Mouse (Mus musculus) kidney, embryonic 15.5 days (tissue): ENCODE data around the gene Tkfc. TPM values are rescaled to one million over a fixed set of nuclear protein-coding genes. Genes with fewer than 3 reads are reported as not detected.
A peak's percentile ranks its signal among the peaks of the same experiment; 100 is the strongest.

ENCODE experiments used
- ATAC-seq: fragments of 200-750 bp; cut with Nextera tagmentation; replicated peaks from 2 replicates; pipeline ENCODE4 v1.8.0; 2017; ENCODE audit warnings: moderate TSS enrichment; ENCODE audit not compliant: low FRiP score
- H3K27ac ChIP-seq: fragments of 300-500 bp; sonication (generic); 2 replicates; pipeline ENCODE4 v1.5.1; 2015; ENCODE audit warnings: mild to moderate bottlenecking, inconsistent platforms
- H3K27me3 ChIP-seq: fragments of 300-500 bp; sonication (generic); 2 replicates; pipeline ENCODE4 v1.6.1; 2015; ENCODE audit warnings: inconsistent platforms
- H3K36me3 ChIP-seq: fragments of 300-500 bp; sonication (generic); 2 replicates; pipeline ENCODE4 v1.6.1; 2015; ENCODE audit warnings: inconsistent platforms
- H3K4me1 ChIP-seq: fragments of 300-500 bp; sonication (generic); 2 replicates; pipeline ENCODE4 v1.6.1; 2015; ENCODE audit warnings: inconsistent platforms
- H3K4me2 ChIP-seq: fragments of 300-500 bp; sonication (generic); 2 replicates; pipeline ENCODE4 v1.6.1; 2015; ENCODE audit warnings: moderate library complexity, mild to moderate bottlenecking, inconsistent platforms
- H3K4me3 ChIP-seq: fragments of 300-500 bp; sonication (generic); replicated peaks from 2 replicates; pipeline ENCODE4 v1.5.1; 2015; ENCODE audit warnings: mild to moderate bottlenecking, inconsistent platforms
- H3K9ac ChIP-seq: fragments of 300-500 bp; sonication (generic); 2 replicates; pipeline ENCODE4 v1.6.1; 2015; ENCODE audit warnings: mild to moderate bottlenecking, inconsistent platforms
- H3K9me3 ChIP-seq: fragments of 300-500 bp; sonication (generic); replicated peaks from 2 replicates; pipeline ENCODE4 v1.6.1; 2016; ENCODE audit warnings: inconsistent platforms
- WGBS: fragments of 180-500 bp; shearing (Covaris S2); methylation state at CpG from one replicate; pipeline ENCODE4 v1.1.7; 2015; ENCODE audit warnings: mixed read lengths; 5-methylcytosine and 5-hydroxymethylcytosine counted together
- polyA plus RNA-seq: library from polyadenylated mRNA; unstranded; fragments of >200 nt; fragmentation: Nextera tagmentation; extraction: Ambion mirVana; gene quantifications from 2 replicates; pipeline ENCODE4 v1.2.1, GENCODE M21; 2015

Tkfc gene
- polyA plus RNA-seq, 1 experiment from 2014 or later: 38.7 TPM

DNA sequence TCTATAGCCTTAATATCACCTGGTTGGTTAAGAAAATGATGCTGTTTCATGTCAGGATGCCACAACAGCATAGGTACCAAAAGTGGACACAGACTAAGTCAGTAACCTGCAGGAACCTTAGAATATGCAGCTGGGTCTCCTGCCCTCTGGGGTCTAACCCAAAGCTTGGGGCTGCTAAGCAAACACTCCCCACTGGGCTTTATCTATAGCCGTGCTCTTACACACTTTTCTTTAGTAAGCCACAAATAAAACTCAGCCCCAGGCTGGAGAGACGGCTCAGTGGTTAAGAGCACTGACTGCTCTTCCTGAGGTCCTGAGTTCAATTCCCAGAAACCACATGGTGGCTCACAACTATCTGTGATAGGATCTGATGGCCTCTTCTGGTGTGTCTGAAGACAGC lies 48.5 kb downstream of the Tkfc start:
- no peaks in the 10 kb centered on the region for H3K9me3 ChIP-seq
- 57% methylated on average over 2 of the region's 2 CpGs for WGBS
- no peak overlapping the region for H3K4me2 ChIP-seq
- H3K9ac ChIP-seq: no peak overlapping the region
- no peak overlapping the region for H3K4me3 ChIP-seq
- peaks cover 7% of the 10 kb centered on the region for H3K36me3 ChIP-seq
- no peak overlapping the region for H3K27ac ChIP-seq
- H3K4me1 ChIP-seq: peaks cover 17% of the 10 kb centered on the region
- no peak for ATAC-seq
- H3K27me3 ChIP-seq: no peaks in the 10 kb centered on the region

DNA sequence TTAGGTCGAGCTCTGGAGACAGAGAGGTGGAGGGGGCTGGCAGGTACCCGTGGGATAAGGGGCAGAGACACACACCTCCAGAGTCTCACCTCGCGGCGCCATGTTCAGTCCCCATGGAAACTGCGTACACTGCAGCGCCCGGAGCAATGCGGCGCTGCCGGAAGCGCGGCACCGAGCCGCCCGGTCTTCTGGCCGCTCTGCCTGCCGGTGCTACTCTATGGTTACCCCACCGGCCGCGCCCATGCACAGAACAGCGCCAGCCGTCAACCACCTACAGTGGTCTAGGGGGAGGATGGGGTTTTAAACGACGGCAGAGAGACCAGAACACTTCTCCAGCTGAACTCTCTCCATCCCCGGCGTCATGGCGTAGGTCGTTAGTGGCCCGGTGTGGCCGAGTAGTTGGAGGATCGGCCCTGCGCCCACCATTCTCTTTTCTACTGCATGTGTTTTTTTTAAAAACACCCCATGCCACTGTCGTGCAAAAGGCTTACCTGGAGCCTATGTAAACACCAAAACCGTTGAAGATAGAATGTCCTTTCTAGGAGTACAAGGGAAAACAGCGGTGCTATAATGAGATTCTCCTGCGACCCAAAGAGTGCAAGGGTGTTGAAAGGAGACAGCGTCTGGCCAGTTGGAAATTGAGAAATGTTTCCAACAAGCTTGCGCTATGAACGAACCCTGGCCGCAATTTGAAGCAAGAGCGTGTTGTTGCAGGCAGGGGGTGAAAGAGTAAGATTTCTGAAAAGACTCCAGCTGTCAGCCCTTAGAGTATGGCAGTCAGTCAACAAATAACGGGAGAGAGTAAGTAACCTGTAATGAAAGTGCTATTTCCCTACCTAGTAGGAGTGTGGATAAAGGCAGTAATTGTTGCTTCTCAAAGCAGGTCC lies 49.6 kb downstream of the Tkfc start, which contains the start of gene Tmem216:
TSS of gene Tmem216 (minus strand) at position 615 of the 887 bp plus-strand sequence.
- peak within 1 kb of the TSS; percentile 72 for H3K4me2 ChIP-seq
- peak within 1 kb of the TSS; percentile 61 for H3K9ac ChIP-seq
- peak; percentile 97 for ATAC-seq
- no peaks in the 10 kb centered on the region for H3K9me3 ChIP-seq
- 1% methylated on average over 43 of the region's 43 CpGs for WGBS
- no peaks in the 10 kb centered on the region for H3K27me3 ChIP-seq
- peak within 1 kb of the TSS; percentile 72 for H3K4me3 ChIP-seq
- H3K4me1 ChIP-seq: peaks cover 15% of the 10 kb centered on the region
- peaks cover 18% of the 10 kb centered on the region for H3K36me3 ChIP-seq
- peak within 1 kb of the TSS; percentile 77 for H3K27ac ChIP-seq

DNA sequence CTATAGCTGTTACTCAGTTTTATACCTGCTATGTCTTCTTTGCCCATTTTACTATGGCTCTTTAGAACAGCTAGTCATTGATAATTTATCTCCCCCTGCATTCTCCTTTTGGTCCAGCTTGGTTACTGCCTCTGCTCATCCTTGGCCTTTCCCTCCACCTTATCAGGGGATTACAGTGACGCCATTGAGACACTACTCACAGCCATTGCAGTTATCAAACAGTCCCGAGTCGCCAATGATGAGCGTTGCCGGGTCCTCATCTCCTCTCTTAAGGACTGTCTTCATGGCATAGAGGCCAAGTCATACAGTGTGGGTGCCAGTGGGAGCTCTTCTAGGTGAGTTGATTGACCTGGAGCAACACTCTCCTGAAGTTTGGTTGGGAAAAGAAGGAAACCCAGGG lies 66.0 kb downstream of the Tkfc start:
- Histone ChIP-seq H3K27me3 (no peaks in the 10 kb centered on the region), H3K9ac (no peak overlapping the region), H3K27ac (no peak overlapping the region), H3K4me3 (no peak overlapping the region), H3K9me3 (no peaks in the 10 kb centered on the region), H3K4me2 (no peak overlapping the region), H3K4me1 (no peaks in the 10 kb centered on the region), H3K36me3 (peaks cover 93% of the 10 kb centered on the region)
- ATAC-seq: no peak
- 95% methylated on average over 5 of the region's 5 CpGs for WGBS

Other genes starting within 250 kb of the Tkfc start
- 1.5 and 2.3 TPM in 2 replicates for gene Syt7, start 216.6 kb downstream of the Tkfc start, polyA plus RNA-seq
- 0.69 and 0.73 TPM in 2 replicates for gene Lrrc10b, start 148.2 kb downstream of the Tkfc start, polyA plus RNA-seq
- not detected in 2 replicates for gene Ppp1r32, start 122.7 kb downstream of the Tkfc start, polyA plus RNA-seq
- 48.0 and 49.6 TPM in 2 replicates for gene Cpsf7, start 80.4 kb downstream of the Tkfc start, polyA plus RNA-seq
- gene Sdhaf2, start 79.5 kb downstream of the Tkfc start, polyA plus RNA-seq: 59.4 and 61.4 TPM in 2 replicates
- 47.1 and 51.6 TPM in 2 replicates for gene Tmem216, start 49.4 kb downstream of the Tkfc start, polyA plus RNA-seq
- 16.6 and 16.7 TPM in 2 replicates for gene Cyb561a3, start 28.5 kb downstream of the Tkfc start, polyA plus RNA-seq
- gene Tmem138, start 28.3 kb downstream of the Tkfc start, polyA plus RNA-seq: 43.2 and 46.9 TPM in 2 replicates
- gene Ddb1, start 327 bp downstream of the Tkfc start, polyA plus RNA-seq: 338 and 368 TPM in 2 replicates
- 3.0 and 3.2 TPM in 2 replicates for gene Vwce, start 28.6 kb upstream of the Tkfc start, polyA plus RNA-seq
- gene Pga5, start 72.4 kb upstream of the Tkfc start, polyA plus RNA-seq: not detected in 2 replicates
- 29.7 and 31.7 TPM in 2 replicates for gene Vps37c, start 83.1 kb upstream of the Tkfc start, polyA plus RNA-seq
- gene Cd5, start 133.3 kb upstream of the Tkfc start, polyA plus RNA-seq: 0.34 and 0.82 TPM in 2 replicates
- gene Cd6, start 224.4 kb upstream of the Tkfc start, polyA plus RNA-seq: 0.26 TPM in 1 of 2 replicates, not detected in the other
- 0.31 and 0.39 TPM in 2 replicates for gene Slc15a3, start 234.1 kb upstream of the Tkfc start, polyA plus RNA-seq